Mouse (Mus musculus): Measurements from ENCODE around the gene Adra1b.

The Adra1b gene

DNA sequence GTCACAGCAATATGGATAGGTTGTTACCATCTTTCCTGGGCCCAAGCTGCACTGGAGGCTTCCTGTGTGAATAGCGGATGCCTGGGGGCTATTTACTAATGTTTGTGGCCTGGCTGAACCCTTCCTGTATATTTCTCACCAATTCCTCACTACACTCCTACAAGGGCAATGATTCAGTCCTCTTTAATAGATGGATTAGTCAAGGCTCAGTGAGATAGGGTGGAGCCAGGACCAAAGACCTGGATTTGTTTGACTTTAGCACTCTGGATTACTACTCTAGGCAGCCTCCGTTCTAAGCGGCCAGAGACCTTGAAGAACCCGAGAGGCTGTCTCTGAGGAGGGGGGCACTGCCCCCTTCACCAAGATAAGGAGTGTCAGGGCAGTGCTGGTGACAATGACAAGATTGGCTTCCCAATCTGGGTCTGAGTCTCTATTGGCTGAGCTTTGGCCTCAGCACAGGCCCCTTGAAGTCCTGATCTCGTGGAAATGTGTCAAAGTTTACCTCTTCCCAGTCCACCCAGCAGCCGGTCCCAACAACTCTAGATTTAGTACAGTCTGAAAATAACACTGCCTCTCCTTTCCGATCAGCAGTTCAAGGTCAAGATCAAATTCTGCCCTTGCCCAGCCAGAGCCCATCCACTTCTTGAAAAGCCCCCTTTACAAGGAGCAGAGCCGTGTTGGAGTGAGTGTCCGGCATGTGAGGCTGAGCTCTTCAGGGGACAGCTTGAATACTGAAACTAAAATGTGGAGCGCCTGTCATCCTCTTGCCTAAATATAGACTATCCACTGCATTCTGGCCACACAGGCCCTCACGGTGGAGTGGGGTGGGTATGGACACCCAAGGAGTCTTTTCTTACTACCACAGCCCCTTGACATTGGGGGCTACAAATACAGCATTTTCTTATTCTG is 80.2 kb downstream of the Adra1b start:
- DNase-seq (ENCODE audit: low spot score) = no peak

DNA sequence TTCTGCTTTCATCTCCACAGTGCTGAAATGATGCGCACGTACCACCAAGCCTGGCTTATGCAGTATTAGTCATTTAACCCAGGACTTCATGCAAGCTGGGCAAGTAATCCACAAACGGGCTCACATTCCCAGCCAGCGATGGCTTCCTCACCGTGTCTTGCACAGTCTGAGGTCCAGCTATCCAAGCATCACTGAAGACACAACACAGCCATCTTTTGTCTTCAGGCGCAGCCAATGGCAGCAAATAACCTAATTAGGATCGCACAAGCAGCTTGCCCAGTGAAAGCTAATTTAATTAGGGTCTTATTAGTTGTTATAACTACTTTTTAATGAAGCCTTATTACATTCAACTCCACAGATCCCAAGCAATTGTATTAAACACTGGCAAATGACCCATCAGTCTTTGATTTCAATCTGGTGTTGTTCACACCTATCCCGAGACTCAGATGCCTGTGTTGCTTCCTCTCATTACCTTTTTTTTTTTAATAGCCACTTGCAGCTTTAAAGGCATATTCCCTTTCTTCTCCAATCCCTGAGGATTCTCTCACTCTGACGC is 83.6 kb downstream of the Adra1b start:
- DNase-seq (ENCODE audit: low spot score) = no peak

DNA sequence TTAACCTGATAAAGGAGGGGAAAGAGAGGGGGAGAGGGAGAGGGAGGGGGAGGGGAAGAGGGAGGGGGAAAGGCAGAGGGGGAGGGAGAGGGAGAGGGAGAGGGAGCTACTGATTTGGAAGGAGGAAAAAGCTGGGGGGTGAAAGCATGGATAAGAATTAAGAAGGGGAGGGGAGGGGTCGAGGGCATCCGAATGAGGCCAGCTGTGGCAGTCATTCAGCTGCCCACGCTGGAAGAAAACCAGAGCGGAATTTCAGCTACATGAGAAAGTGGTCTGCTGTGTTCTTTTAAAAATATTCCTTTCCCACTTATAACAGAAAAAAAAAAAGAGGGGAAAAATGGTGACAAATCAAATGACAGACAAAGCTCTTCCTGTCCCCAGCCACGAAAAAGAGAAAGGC is 88.5 kb downstream of the Adra1b start:
- no peak for DNase-seq (ENCODE audit: low spot score)

- DNase-seq (ENCODE audit: low spot score) = no peak
Measured at GRCm38 (mm10) chr11:43807732-43808131, 93.3 kb downstream of the Adra1b start.

GRCm38 (mm10) chr11:43795992-43796391 is 105.0 kb downstream of the Adra1b start:
- DNase-seq (ENCODE audit: low spot score) = no peak

- no peak for DNase-seq (ENCODE audit: low spot score)
Measured at GRCm38 (mm10) chr11:43790446-43790845, 110.6 kb downstream of the Adra1b start.

DNA sequence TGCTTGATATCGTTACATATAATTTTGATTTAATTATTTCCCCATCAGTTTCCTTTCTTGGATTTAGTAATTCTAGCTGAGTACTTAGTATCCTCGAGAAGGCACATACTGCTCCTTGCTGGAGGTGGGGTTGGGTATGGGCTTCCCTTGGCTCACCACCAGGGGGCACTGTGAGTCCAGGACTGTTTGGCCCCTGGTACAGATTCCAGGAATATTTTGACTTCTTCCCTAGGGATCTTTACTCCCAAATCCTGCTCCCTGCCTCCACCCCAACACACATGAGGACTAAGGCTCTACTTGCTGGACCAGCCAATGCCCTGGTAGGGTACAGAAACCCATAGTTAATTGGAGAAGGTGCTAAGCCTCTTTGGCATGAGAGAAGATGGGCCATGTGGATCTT is 117.2 kb downstream of the Adra1b start:
- peak; percentile 9 for DNase-seq (ENCODE audit: low spot score)

GRCm38 (mm10) chr11:43783106-43783505 is 117.9 kb downstream of the Adra1b start:
- no peak for DNase-seq (ENCODE audit: low spot score)

DNA sequence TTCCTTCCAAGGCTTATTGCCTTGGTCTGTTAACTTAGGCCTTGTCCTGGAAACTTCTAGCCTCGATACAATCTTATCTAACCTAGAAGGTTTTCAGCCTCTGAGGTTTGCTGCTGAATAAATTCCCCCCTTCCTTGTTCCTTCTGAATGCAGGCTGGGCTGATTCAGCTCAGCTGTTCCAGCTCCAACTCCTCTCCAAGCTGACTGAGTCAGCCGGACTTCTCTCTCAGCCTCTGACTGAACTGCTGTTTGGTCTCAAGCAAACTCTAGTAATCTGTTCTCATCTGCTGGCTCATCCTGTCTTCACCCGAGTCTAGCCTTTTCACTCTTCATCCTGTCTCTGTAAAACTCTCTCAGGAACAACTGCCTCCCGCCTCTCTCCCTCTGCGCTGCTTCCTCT is 121.5 kb downstream of the Adra1b start:
- no peak for DNase-seq (ENCODE audit: low spot score)

GRCm38 (mm10) chr11:43776324-43776694 is 124.7 kb downstream of the Adra1b start:
- no peak for DNase-seq (ENCODE audit: low spot score)

GRCm38 (mm10) chr11:43775469-43776323 is 125.3 kb downstream of the Adra1b start:
- no peak for DNase-seq (ENCODE audit: low spot score)

DNA sequence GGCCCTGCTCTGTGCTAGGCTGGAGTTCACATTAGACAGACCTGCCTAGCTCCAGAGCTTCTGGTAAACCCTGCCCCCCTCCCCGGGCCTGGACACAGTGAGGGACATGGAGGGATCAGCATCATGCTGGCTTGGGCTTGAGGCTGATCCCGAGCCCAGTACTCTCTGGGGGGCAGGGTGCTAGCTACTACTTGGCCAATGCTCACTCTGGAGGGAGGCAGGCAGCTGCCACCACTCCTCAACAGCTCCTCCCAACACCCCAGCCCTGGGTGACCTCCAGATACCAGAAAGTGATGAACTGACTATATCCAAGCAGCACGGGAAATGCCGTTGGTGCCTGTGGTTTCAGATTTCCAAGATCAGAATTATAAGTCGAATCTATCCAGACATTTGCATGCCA is 127.3 kb downstream of the Adra1b start:
- no peak for DNase-seq (ENCODE audit: low spot score)

GRCm38 (mm10) chr11:43770110-43770509 is 130.9 kb downstream of the Adra1b start:
- DNase-seq (ENCODE audit: low spot score) = no peak

DNA sequence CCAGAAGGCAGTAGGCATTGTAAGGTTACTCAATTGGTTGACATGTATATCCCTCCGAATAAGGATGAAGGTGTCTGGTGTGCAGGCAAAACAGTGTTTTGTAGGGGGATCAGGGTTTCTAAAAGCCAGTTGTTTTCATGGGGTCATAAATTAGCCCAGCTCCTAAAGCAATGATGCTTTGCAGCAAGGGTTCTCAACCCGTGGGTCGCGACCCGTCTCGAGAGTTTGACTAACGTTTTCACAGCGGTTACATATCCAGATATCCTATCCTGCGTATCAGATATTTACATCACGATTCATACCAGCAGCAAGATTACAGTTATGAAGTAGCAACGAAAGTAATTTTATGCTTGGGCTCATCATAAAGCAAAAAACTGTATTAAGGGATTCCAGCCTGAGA is 133.3 kb downstream of the Adra1b start:
- DNase-seq (ENCODE audit: low spot score) = no peak

- peak; percentile 42 for DNase-seq (ENCODE audit: low spot score)
Measured at GRCm38 (mm10) chr11:43766922-43767648, 133.9 kb downstream of the Adra1b start.

DNA sequence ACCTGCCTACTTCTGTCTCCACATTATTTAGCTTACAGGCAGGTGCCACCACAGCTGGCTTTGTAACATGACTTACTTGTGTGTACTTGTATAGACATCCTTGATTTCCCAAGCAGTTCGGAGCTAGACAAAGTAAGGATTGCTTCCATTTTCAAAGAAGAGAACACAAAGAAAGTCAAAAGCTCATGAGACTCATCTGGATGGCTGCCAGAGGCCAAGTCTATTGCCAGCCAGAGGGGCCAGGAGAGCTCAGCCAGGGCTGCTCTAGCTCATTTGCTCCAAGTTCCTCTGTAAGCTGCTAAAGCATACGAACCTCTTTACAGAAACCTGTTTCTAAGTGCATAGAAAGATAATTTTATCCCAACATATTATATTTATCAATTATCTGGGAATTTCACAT is 142.6 kb downstream of the Adra1b start:
- no peak for DNase-seq (ENCODE audit: low spot score)

DNA sequence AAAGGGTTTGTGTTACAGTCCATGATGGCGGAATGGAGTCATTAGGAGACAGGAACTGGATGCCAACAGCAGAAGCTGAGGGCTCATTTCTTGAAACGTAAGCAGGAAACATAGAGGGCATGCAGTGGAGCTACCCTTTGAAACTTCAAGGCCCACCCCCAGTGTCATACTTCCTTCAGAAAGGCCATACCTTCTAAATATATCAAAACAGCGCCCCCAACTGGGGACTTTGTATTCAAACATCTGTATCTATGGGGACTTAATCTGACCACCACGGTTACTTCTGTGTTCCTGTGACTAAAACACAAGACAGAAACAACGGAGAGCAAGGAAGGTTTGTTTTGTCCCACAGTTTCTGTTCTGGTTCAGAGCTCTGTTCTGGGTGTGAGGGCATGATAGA is 145.6 kb downstream of the Adra1b start:
- DNase-seq (ENCODE audit: low spot score) = no peak

DNA sequence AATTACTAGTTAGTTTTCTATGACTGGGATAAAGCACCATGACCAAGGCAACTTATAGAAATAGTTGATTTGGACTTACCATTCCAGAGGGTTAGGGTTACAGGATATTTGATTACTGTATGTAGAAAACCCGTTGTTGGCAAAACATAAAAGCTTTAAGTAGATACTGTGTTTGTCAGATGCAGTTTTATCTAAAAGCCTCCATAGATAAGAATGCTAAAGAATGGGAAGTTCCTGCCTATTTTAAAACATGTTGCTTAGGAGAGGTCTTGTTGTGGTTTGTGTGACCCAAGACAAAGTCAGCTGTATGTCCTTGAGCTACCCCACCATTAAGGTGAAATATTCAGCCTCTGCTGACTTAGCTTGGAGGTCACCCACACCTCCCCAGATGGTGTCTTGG is 146.4 kb downstream of the Adra1b start:
- DNase-seq (ENCODE audit: low spot score) = no peak

DNA sequence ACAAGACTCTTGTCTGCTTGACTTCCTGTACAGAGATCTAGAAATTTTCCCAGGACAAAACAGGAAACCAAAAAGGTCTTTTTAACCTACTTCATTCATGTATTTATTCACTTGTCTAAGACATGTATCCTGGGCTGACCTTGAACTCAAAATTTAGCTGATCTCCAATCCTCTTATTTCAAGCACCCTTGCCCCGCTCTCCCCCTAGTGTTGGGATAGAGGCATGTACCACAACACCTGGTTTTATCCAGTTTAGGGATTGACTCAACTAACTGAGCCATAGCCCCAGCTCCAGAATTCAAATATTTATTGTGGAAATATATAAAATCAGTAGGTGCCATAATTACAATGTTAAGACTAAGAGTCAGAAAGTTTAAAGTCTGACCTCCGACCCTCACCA is 149.5 kb downstream of the Adra1b start:
- no peak for DNase-seq (ENCODE audit: low spot score)

DNA sequence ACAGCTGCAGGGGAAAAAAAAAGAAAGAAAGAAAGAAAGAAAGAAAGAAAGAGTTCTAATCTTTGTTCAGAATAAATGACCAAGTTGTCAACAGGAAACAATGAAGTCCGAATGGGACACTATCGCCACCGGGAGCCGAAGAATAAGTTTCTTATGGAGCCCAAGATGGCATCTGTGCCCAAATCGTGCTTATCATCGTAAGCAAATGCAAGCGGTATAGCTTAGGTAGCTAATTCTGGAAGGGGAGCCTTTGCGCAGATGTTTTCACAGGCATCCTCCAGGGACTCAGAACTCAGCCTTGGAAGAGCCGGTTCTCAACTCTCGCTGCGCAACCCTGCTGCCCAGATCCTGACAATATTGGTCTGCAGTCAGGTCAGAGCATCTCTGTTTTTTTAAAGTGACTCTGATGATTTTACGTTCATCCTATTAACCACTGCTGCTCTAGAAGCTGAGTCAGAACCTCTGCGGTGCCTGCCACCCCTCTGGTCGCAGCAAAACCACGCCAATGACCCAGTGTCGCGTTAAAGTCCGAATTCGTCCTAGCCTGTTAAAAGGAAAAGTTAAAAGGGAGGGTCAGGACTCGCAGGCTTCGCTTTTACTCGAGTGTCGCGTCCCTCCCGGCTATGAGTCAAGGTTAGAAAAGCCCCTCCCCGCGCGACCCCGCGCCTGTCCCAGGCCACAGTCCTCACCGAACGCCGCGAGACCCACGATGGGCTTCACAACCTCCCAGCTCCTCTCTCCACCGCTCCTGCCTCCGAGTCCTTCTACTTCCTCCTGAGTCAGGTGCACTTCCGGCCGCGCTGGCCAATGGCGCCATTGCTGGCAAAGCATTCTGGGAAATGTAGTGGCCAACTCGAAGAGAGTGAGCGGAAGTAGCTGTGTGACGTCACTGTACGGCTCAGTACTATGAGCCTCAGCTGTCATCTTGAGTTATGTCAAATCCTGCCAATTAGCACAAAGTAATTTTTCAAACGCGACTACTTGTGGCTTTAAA is 153.5 kb downstream of the Adra1b start, which contains the start of gene Ttc1:
TSS of gene Ttc1 (minus strand) at position 776 of the 994 bp plus-strand sequence.
- DNase-seq (ENCODE audit: low spot score) = peak; percentile 93

Data from c-Kit-positive CD71-positive TER-119-positive erythroid progenitor cells, embryonic 14.5 days (primary cell).